Mouse (Mus musculus) limb, embryonic 15.5 days (tissue): Measurements from ENCODE around the gene Rock2. TPM values are rescaled to one million over a fixed set of nuclear protein-coding genes. Genes with fewer than 3 reads are reported as not detected.

ENCODE experiments used
- ATAC-seq: fragments of 200-750 bp; cut with Nextera tagmentation; 2 replicates; pipeline ENCODE4 v1.8.0; 2017; ENCODE audit warnings: low read depth, moderate TSS enrichment; ENCODE audit not compliant: insufficient number of reproducible peaks, low FRiP score, low TSS enrichment
- H3K27ac ChIP-seq: fragments of 300-500 bp; sonication (generic); 2 replicates; pipeline ENCODE4 v1.5.1; 2015; ENCODE audit warnings: moderate library complexity, mild to moderate bottlenecking, inconsistent platforms
- H3K27me3 ChIP-seq: fragments of 300-500 bp; sonication (generic); 2 replicates; pipeline ENCODE4 v1.6.1; 2015; ENCODE audit warnings: inconsistent platforms
- H3K36me3 ChIP-seq: fragments of 300-500 bp; sonication (generic); 2 replicates; pipeline ENCODE4 v1.6.1; 2015; ENCODE audit warnings: inconsistent platforms
- H3K4me1 ChIP-seq: fragments of 300-500 bp; sonication (generic); 2 replicates; pipeline ENCODE4 v1.6.1; 2015; ENCODE audit warnings: inconsistent platforms
- H3K4me2 ChIP-seq: fragments of 300-500 bp; sonication (generic); 2 replicates; pipeline ENCODE4 v1.6.1; 2015; ENCODE audit warnings: mild to moderate bottlenecking, inconsistent platforms
- H3K4me3 ChIP-seq: fragments of 300-500 bp; sonication (generic); 2 replicates; pipeline ENCODE4 v1.5.1; 2015; ENCODE audit warnings: mild to moderate bottlenecking, inconsistent platforms
- H3K9ac ChIP-seq: fragments of 300-500 bp; sonication (generic); 2 replicates; pipeline ENCODE4 v1.6.1; 2015; ENCODE audit warnings: inconsistent platforms
- H3K9me3 ChIP-seq: fragments of 300-500 bp; sonication (generic); 2 replicates; pipeline ENCODE4 v1.6.1; 2016; ENCODE audit warnings: inconsistent platforms
- WGBS: fragments of 180-500 bp; shearing (Covaris S2); methylation state at CpG from one replicate; pipeline ENCODE4 v1.1.7; 2015; 5-methylcytosine and 5-hydroxymethylcytosine counted together
- polyA plus RNA-seq: library from polyadenylated mRNA; unstranded; fragments of >200 nt; fragmentation: Nextera tagmentation; extraction: Ambion mirVana; gene quantifications from 2 replicates; pipeline ENCODE4 v1.2.1, GENCODE M21; 2015

The Rock2 gene
- polyA plus RNA-seq, 1 experiment from 2014 or later, result 15.6 TPM

DNA sequence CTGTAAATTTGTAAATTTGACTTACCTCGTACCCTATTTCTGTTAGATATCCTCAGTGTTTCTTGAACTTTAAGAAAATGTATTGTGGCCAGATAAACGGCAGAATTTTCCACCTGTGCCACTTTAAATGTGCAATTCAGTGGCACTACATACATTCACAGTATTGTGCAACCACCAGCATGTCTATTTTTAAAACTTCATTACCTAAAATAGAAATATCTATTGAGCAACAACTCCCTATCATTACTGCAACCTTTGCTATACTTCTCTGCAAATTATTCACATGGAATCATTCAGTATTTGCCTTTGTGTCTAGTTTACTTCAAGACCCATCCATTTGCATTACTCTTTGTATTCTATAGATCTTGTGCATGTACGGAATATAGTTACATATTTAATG, 17.9 kb downstream of the Rock2 start:
- 86% methylated on average over 3 of the region's 3 CpGs for WGBS

DNA sequence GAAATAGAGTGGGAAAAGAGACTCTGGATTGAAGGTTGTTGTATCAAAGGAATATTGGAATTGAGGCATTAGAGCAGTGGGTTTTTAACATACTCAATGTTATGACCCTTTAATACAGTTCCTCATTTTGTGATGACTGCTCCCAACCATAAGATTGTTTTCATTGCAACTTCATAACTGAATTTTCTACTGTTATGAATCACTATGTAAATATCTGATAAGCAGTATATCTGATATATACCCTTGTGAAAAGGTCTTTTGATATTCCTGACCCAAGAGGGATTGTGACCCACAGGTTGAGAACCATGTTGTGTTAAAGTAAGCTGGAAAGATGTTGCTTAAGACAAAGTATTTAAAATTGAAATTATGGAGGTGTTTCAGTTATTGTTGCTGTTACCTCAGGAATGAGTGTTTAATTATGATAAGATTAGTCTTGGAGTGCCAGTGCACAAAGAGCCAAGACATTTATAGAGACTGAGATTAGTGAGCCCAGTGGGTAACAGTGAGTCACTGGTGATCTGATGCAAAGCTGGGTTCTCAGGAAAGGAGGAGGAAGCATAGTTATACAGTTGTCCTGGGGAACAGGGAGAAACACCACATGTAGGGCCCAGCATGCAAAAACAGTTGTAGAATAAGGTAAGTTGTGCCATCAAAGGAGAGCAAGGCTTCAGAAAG, 25.6 kb downstream of the Rock2 start:
- no peaks in the 10 kb centered on the region for H3K4me1 ChIP-seq

More for the DNA sequence above, 17.9 kb downstream of the Rock2 start:
- Histone ChIP-seq H3K4me3 (no peak overlapping the region), H3K27ac (no peak overlapping the region), H3K4me1 (no peaks in the 10 kb centered on the region), H3K9ac (no peak overlapping the region), H3K27me3 (no peaks in the 10 kb centered on the region), H3K9me3 (no peaks in the 10 kb centered on the region), H3K36me3 (no peaks in the 10 kb centered on the region), H3K4me2 (no peak overlapping the region)
- ATAC-seq, result no peak

GRCm38 (mm10) chr12:16927889-16928288, 33.2 kb downstream of the Rock2 start:
- no peaks in the 10 kb centered on the region for H3K27me3 ChIP-seq

More for the DNA sequence above, 25.6 kb downstream of the Rock2 start:
- H3K4me3 ChIP-seq, result no peak overlapping the region
- H3K9ac ChIP-seq, result no peak overlapping the region
- no peaks in the 10 kb centered on the region for H3K9me3 ChIP-seq
- H3K27me3 ChIP-seq, result no peaks in the 10 kb centered on the region
- H3K36me3 ChIP-seq, result no peaks in the 10 kb centered on the region
- H3K27ac ChIP-seq, result no peak overlapping the region
- ATAC-seq, result no peak
- H3K4me2 ChIP-seq, result no peak overlapping the region

GRCm38 (mm10) chr12:16934423-16934822, 39.7 kb downstream of the Rock2 start:
- H3K4me3 ChIP-seq, result no peak overlapping the region
- H3K4me1 ChIP-seq, result no peaks in the 10 kb centered on the region
- no peaks in the 10 kb centered on the region for H3K9me3 ChIP-seq
- H3K4me2 ChIP-seq, result no peak overlapping the region
- WGBS, result 80% methylated on average over 1 of the region's 1 CpGs
- no peaks in the 10 kb centered on the region for H3K27me3 ChIP-seq
- peaks cover 13% of the 10 kb centered on the region; the same call in 1 of the 2 replicates for H3K36me3 ChIP-seq
- no peak overlapping the region for H3K9ac ChIP-seq
- H3K27ac ChIP-seq, result no peak overlapping the region
- no peak for ATAC-seq

More at GRCm38 (mm10) chr12:16927889-16928288, 33.2 kb downstream of the Rock2 start:
- no peaks in the 10 kb centered on the region for H3K4me1 ChIP-seq
- no peak for ATAC-seq
- H3K27ac ChIP-seq, result no peak overlapping the region
- H3K9ac ChIP-seq, result no peak overlapping the region
- H3K36me3 ChIP-seq, result 0 out of 2 replicates have a peak, but pooled peaks cover 12% of the 10 kb centered on the region
- 83% methylated on average over 2 of the region's 2 CpGs for WGBS
- no peak overlapping the region for H3K4me3 ChIP-seq
- H3K4me2 ChIP-seq, result no peak overlapping the region
- H3K9me3 ChIP-seq, result no peaks in the 10 kb centered on the region

- Histone ChIP-seq H3K36me3 (peaks cover 13% of the 10 kb centered on the region; the same call in 1 of the 2 replicates), H3K4me3 (no peak overlapping the region), H3K9ac (no peak overlapping the region), H3K4me1 (no peaks in the 10 kb centered on the region), H3K27ac (no peak overlapping the region), H3K27me3 (no peaks in the 10 kb centered on the region), H3K4me2 (no peak overlapping the region), H3K9me3 (no peaks in the 10 kb centered on the region)
- ATAC-seq, result no peak
- WGBS, result 85% methylated on average over 3 of the region's 3 CpGs
Measured at GRCm38 (mm10) chr12:16941976-16942375, 47.3 kb downstream of the Rock2 start.

DNA sequence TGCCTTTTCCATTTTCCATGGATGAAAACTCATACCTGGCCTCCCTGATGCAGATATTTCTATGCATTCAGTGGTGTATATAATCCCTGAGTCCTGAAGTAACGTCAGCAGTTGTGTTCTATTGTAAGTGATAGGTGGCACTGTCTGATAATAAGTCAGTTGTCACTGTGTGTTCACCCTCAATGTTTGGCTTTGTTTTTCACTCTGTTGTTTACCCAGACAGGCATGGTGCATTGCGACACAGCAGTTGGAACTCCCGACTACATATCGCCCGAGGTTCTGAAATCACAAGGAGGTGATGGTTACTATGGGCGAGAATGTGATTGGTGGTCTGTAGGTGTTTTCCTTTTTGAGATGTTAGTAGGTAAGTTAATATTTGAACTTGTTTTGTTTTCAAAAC, 53.5 kb downstream of the Rock2 start:
- H3K4me2 ChIP-seq, result no peak overlapping the region
- 92% methylated on average over 6 of the region's 6 CpGs for whole genome bisulfite sequencing
- H3K27me3 ChIP-seq, result no peaks in the 10 kb centered on the region
- H3K4me1 ChIP-seq, result no peaks in the 10 kb centered on the region
- H3K4me3 ChIP-seq, result no peak overlapping the region
- ATAC-seq, result no peak
- no peak overlapping the region for H3K27ac ChIP-seq
- H3K36me3 ChIP-seq, result peaks cover 12% of the 10 kb centered on the region; the same call in 1 of the 2 replicates
- no peak overlapping the region for H3K9ac ChIP-seq
- no peaks in the 10 kb centered on the region for H3K9me3 ChIP-seq

GRCm38 (mm10) chr12:16958851-16959250, 64.2 kb downstream of the Rock2 start:
- Histone ChIP-seq H3K27me3 (no peaks in the 10 kb centered on the region), H3K9ac (no peak overlapping the region), H3K36me3 (peaks cover 31% of the 10 kb centered on the region), H3K4me1 (no peaks in the 10 kb centered on the region), H3K27ac (no peak overlapping the region), H3K4me2 (no peak overlapping the region), H3K4me3 (no peak overlapping the region), H3K9me3 (no peaks in the 10 kb centered on the region)
- ATAC-seq, result no peak
- WGBS, result 56% methylated on average over 1 of the region's 1 CpGs

GRCm38 (mm10) chr12:16963354-16963753, 68.7 kb downstream of the Rock2 start:
- WGBS, result 80% methylated on average over 2 of the region's 2 CpGs
- ATAC-seq, result no peak

GRCm38 (mm10) chr12:16966811-16967210, 72.1 kb downstream of the Rock2 start:
- WGBS, result 87% methylated on average over 2 of the region's 2 CpGs
- H3K4me1 ChIP-seq, result no peaks in the 10 kb centered on the region
- no peak overlapping the region for H3K4me3 ChIP-seq
- no peaks in the 10 kb centered on the region for H3K27me3 ChIP-seq
- peaks cover 38% of the 10 kb centered on the region for H3K36me3 ChIP-seq
- no peak for ATAC-seq
- H3K9me3 ChIP-seq, result no peaks in the 10 kb centered on the region
- no peak overlapping the region for H3K9ac ChIP-seq
- H3K4me2 ChIP-seq, result no peak overlapping the region
- H3K27ac ChIP-seq, result no peak overlapping the region

More at GRCm38 (mm10) chr12:16963354-16963753, 68.7 kb downstream of the Rock2 start:
- Histone ChIP-seq H3K27me3 (no peaks in the 10 kb centered on the region), H3K9ac (no peak overlapping the region), H3K27ac (no peak overlapping the region), H3K4me1 (no peaks in the 10 kb centered on the region), H3K4me2 (no peak overlapping the region), H3K36me3 (peaks cover 40% of the 10 kb centered on the region), H3K9me3 (no peaks in the 10 kb centered on the region), H3K4me3 (no peak overlapping the region)

DNA sequence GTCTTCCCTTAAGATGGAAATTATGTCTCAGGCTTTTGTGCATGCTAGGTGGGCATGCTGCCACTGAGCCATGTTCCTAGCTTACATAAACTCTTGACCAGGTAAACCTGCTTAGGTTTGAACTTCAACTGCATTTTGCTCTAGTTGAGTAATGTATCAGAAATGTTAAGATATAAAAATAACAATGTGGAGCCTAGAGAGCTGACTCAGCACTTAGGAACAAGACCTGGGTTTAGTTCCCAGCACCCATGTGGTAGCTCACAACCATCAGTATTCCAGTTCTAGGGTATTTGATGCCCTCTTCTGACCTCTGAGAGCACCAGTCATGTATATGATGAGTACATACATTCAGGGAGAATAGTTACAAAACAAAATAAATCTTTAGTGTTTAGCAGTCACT, 82.4 kb downstream of the Rock2 start:
- Histone ChIP-seq H3K27ac (no peak overlapping the region), H3K4me1 (no peaks in the 10 kb centered on the region), H3K4me3 (no peak overlapping the region), H3K27me3 (no peaks in the 10 kb centered on the region), H3K4me2 (no peak overlapping the region), H3K9me3 (no peaks in the 10 kb centered on the region), H3K36me3 (peaks cover 65% of the 10 kb centered on the region), H3K9ac (no peak overlapping the region)
- ATAC-seq, result no peak

DNA sequence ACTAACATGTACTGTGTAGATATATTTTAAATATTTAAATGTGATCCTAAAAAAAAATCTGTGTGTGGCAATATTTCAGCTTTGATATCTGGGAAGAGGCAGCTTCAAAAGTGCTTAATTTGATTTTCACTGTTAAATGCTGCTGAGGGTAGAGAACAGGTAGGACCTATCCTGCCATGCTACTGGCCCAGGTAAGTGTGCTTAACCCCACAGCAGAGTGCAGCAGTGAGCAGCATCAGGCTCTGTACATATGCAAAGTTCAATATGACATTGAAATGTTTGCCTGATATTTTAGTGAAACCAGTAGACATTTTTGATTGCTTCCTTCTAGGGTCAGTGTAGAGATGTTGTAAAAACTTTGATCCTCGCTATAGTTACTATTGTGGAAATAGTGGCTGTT, 91.1 kb downstream of the Rock2 start:
- H3K4me3 ChIP-seq, result no peak overlapping the region
- no peak overlapping the region for H3K27ac ChIP-seq
- no peaks in the 10 kb centered on the region for H3K27me3 ChIP-seq
- H3K4me2 ChIP-seq, result no peak overlapping the region
- peaks cover 13% of the 10 kb centered on the region; the same call in 1 of the 2 replicates for H3K36me3 ChIP-seq
- H3K4me1 ChIP-seq, result no peaks in the 10 kb centered on the region
- H3K9me3 ChIP-seq, result no peaks in the 10 kb centered on the region
- 67% methylated on average over 1 of the region's 1 CpGs for WGBS
- no peak overlapping the region for H3K9ac ChIP-seq
- ATAC-seq, result no peak

GRCm38 (mm10) chr12:16991376-16991775, 96.7 kb downstream of the Rock2 start:
- ATAC-seq, result no peak
- Histone ChIP-seq H3K9ac (no peak overlapping the region), H3K36me3 (peaks cover 8% of the 10 kb centered on the region), H3K4me1 (no peaks in the 10 kb centered on the region), H3K9me3 (no peaks in the 10 kb centered on the region), H3K27me3 (no peaks in the 10 kb centered on the region), H3K4me3 (no peak overlapping the region), H3K27ac (no peak overlapping the region), H3K4me2 (no peak overlapping the region)
- 82% methylated on average over 2 of the region's 2 CpGs for WGBS

DNA sequence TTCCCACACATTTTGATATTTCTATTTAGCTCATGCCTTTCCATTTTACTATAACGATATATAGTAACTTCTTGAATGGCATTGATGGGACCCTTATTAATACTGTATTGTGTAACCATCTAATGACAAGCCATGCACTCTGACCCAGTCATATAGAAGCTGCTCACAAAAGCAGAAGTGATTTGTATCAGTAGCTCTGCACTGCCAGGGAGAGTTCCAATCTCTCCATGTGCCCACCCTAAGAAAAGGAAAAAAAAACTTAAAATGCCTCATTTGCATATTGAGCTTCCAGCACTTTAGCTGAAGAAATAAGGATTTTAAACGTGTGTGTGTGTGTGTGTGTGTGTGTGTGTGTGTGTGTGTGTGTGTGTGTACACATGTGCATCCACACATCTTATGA, 97.7 kb downstream of the Rock2 start:
- Histone ChIP-seq H3K9ac (no peak overlapping the region), H3K36me3 (peaks cover 6% of the 10 kb centered on the region), H3K9me3 (no peaks in the 10 kb centered on the region), H3K4me3 (no peak overlapping the region), H3K27ac (no peak overlapping the region), H3K27me3 (no peaks in the 10 kb centered on the region), H3K4me2 (no peak overlapping the region), H3K4me1 (no peaks in the 10 kb centered on the region)
- 79% methylated on average over 2 of the region's 2 CpGs for WGBS
- no peak for ATAC-seq
